ENCODE assay signal across 9 mouse cellular contexts in the genomic region with DNA sequence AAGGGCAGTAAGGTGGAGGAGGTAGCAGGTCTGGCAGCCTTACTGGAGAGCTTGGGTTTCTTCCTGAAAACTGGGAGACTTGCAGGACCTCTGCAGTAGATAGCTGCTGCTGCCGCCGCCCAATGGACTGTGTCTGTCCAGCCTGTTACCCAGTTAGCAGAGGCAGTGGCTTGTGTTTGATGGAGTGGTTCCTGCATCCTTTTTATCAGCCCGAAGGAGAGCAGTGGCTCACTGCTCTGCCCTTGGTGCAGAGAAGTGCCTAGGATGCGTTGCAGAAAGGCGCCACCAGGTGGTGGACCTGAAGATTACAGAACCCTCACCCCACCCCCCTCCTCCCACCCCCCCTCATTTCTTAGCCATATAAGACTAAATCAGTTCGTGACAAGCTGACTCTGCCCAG. TPM values are rescaled to one million over a fixed set of nuclear protein-coding genes. Genes with fewer than 3 reads are reported as not detected.
DNase-seq lines count a peak whose midpoint lies in the region; ATAC-seq and TF ChIP-seq lines count a peak whose summit lies in the region.
"Had no signal": no experiment of that assay in that cellular context is flagged by ENCODE, and none has a peak within 500 bp of the region (broad histone marks: within the 10 kb centered on the region; RNA-seq: fewer than 3 reads in every experiment).

No protein-coding gene starts in this region.

- WGBS in lung, postnatal 0 days: 18% methylated on average over 6 of the region's 6 CpGs
- 23% methylated on average over 6 of the region's 6 CpGs for WGBS in hindbrain, embryonic 14.5 days

- no peak for TF ChIP-seq EP300 in MEL (IDR thresholded peaks at IDR 0.05; ENCODE audit: low read depth in 1 of 2, low read length in 2 of 2)
- TF ChIP-seq EP300 in lung, postnatal 0 days (IDR thresholded peaks at IDR 0.05): no peak

- intact Hi-C loops in heart, postnatal 25 days (cut with DNase I): loop anchor here (1.0 to 5.0 kb wide), 2 partner anchors 28 to 33 kb away; a partner anchor contains a TSS

- TF ChIP-seq POLR2A in MEL (IDR thresholded peaks at IDR 0.05; ENCODE audit: control insufficient read depth in 1 of 2, insufficient read depth in 1 of 2, low read depth in 1 of 2, low read length in 2 of 2, poor library complexity in 1 of 2): no peak

- peak overlapping the region; percentile 92; the same call in 1 of the 2 replicates for H3K27ac ChIP-seq in layer of hippocampus, adult 2 months
- H3K27ac ChIP-seq in MEL (ENCODE audit: control insufficient read depth, low read depth, low read length): no peak overlapping the region
- no peak overlapping the region for H3K27ac ChIP-seq in lung, postnatal 0 days (ENCODE audit: low read length)
- H3K27ac ChIP-seq in hindbrain, embryonic 14.5 days: no peak overlapping the region
- H3K27ac ChIP-seq: embryonic facial prominence, embryonic 15.5 days had no signal

- peaks cover 23% of the 10 kb centered on the region for H3K79me2 ChIP-seq in MEL (ENCODE audit: control insufficient read depth, insufficient read depth, low read length, poor library complexity)

- TF ChIP-seq RAD21 in MEL (IDR thresholded peaks at IDR 0.05; ENCODE audit: low read depth, low read length): peak; percentile 62

- H3K4me3 ChIP-seq in layer of hippocampus, adult 2 months: no peak overlapping the region
- no peak overlapping the region for H3K4me3 ChIP-seq in MEL (ENCODE audit: control insufficient read depth in 1 of 2, insufficient read depth in 1 of 2, low read depth in 2 of 2, low read length in 2 of 2)
- no peak overlapping the region for H3K4me3 ChIP-seq in lung, postnatal 0 days (ENCODE audit: low read depth, low read length)
- no peak overlapping the region for H3K4me3 ChIP-seq in hindbrain, embryonic 14.5 days (replicated peaks; ENCODE audit: low read length)
- H3K4me3 ChIP-seq: embryonic facial prominence, embryonic 15.5 days had no signal

- TF ChIP-seq CTCF in layer of hippocampus, adult 2 months (conservative IDR thresholded peaks at IDR 0.05): peak; percentile 86
- TF ChIP-seq CTCF in MEL (IDR thresholded peaks at IDR 0.05 in 2 of 3, conservative IDR thresholded peaks at IDR 0.05 in 1 of 3; ENCODE audit: control insufficient read depth in 1 of 3, insufficient read depth in 1 of 3, low read depth in 2 of 3, low read length in 3 of 3, poor library complexity in 1 of 3, severe bottlenecking in 1 of 3): peak; percentile 30 to 80 (median 65); a peak in 4 of 6 replicates
- peak; percentile 76 for TF ChIP-seq CTCF in lung, postnatal 0 days (IDR thresholded peaks at IDR 0.05)

- no peaks in the 10 kb centered on the region for H3K27me3 ChIP-seq in MEL (ENCODE audit: control insufficient read depth in 1 of 2, insufficient read depth in 2 of 2, low read length in 2 of 2)
- H3K27me3 ChIP-seq in lung, postnatal 0 days (replicated peaks; ENCODE audit: insufficient read depth, low read length): no peaks in the 10 kb centered on the region
- no peaks in the 10 kb centered on the region for H3K27me3 ChIP-seq in hindbrain, embryonic 14.5 days (ENCODE audit: control insufficient read depth, insufficient read depth, low read length)
- H3K27me3 ChIP-seq: embryonic facial prominence, embryonic 15.5 days had no signal

- H3K36me3 ChIP-seq in MEL (ENCODE audit: control insufficient read depth in 1 of 2, insufficient read depth in 2 of 2, low read length in 2 of 2): peaks cover 4 to 22% of the 10 kb centered on the region in 2 experiments; a peak in 3 of 4 replicates
- H3K36me3 ChIP-seq in lung, postnatal 0 days (ENCODE audit: insufficient read depth, low read length): no peaks in the 10 kb centered on the region
- no peaks in the 10 kb centered on the region for H3K36me3 ChIP-seq in hindbrain, embryonic 14.5 days (replicated peaks; ENCODE audit: control insufficient read depth, insufficient read depth)
- H3K36me3 ChIP-seq: embryonic facial prominence, embryonic 15.5 days had no signal

- H3K4me1 ChIP-seq in MEL (ENCODE audit: control insufficient read depth in 1 of 2, insufficient read depth in 2 of 2, low read length in 2 of 2): peaks cover 9 to 17% of the 10 kb centered on the region in 2 experiments
- H3K4me1 ChIP-seq in lung, postnatal 0 days (ENCODE audit: insufficient read depth, low read depth, low read length): peaks cover 26% of the 10 kb centered on the region; the same call in 1 of the 2 replicates
- H3K4me1 ChIP-seq in hindbrain, embryonic 14.5 days (replicated peaks; ENCODE audit: control insufficient read depth, insufficient read depth, low read length): peaks cover 33% of the 10 kb centered on the region

- peak in 1 of 2 experiments; percentile 66 for DNase-seq in layer of hippocampus, adult 2 months (ENCODE audit: low spot score in 2 of 2)
- DNase-seq in layer of hippocampus, postnatal 36 days: no peak
- peak; percentile 69 for DNase-seq in MEL (ENCODE audit: low read depth, low spot score)
- peak; percentile 79 to 85 for DNase-seq in cerebellum, postnatal 10 days
- DNase-seq in heart, postnatal 25 days (ENCODE audit: low spot score): peak; percentile 37
- peak; percentile 75 for DNase-seq in lung, postnatal 0 days (ENCODE audit: low spot score)
- DNase-seq in spleen, postnatal 10 days (ENCODE audit: low spot score in 2 of 2): peak; percentile 41 to 77
- DNase-seq in hindbrain, embryonic 14.5 days (ENCODE audit: low spot score): no peak

- peak; percentile 7; the same call in 1 of the 2 replicates for ATAC-seq in lung, postnatal 0 days
- ATAC-seq in hindbrain, embryonic 14.5 days (ENCODE audit: low FRiP score): no peak

- no peak overlapping the region for H3K9ac ChIP-seq in MEL (ENCODE audit: control insufficient read depth, low read depth, low read length, poor library complexity, severe bottlenecking)
- no peak overlapping the region for H3K9ac ChIP-seq in lung, postnatal 0 days (replicated peaks; ENCODE audit: low read depth)
- H3K9ac ChIP-seq in hindbrain, embryonic 14.5 days: no peak overlapping the region
- H3K9ac ChIP-seq: embryonic facial prominence, embryonic 15.5 days had no signal

- no peaks in the 10 kb centered on the region for H3K9me3 ChIP-seq in MEL (replicated peaks; ENCODE audit: insufficient read depth, low read length)
- H3K9me3 ChIP-seq in lung, postnatal 0 days (ENCODE audit: low read length): no peaks in the 10 kb centered on the region
- H3K9me3 ChIP-seq in hindbrain, embryonic 14.5 days (ENCODE audit: control insufficient read depth, low read length): no peaks in the 10 kb centered on the region
- H3K9me3 ChIP-seq: embryonic facial prominence, embryonic 15.5 days had no signal

- no peak overlapping the region for H3K4me2 ChIP-seq in lung, postnatal 0 days (replicated peaks; ENCODE audit: low read depth, low read length)
- no peak overlapping the region for H3K4me2 ChIP-seq in hindbrain, embryonic 14.5 days (replicated peaks)
- H3K4me2 ChIP-seq: embryonic facial prominence, embryonic 15.5 days had no signal

TF ChIP-seq in MEL, 35 proteins besides CTCF, POLR2A, EP300 and RAD21 (continues in another document):
- TF ChIP-seq CHD1 (IDR thresholded peaks at IDR 0.05; ENCODE audit: low read depth, low read length): no peak

RNA-seq across cellular contexts. Expression of a gene that starts 10.2 kb away (rescaled TPM):
- 10 to 100 TPM; 24.8 to 26.6 TPM for total RNA-seq in layer of hippocampus, adult 2 months (2021)
- 10 to 100 TPM; 28.5 to 29.0 TPM for total RNA-seq in layer of hippocampus, postnatal 36 days (2021)
- 16.8 and 30.4 TPM in 2 replicates for total RNA-seq in MEL (2012; rRNA removed)
- polyA plus RNA-seq in MEL (2012; ENCODE audit: insufficient read depth in 1 of 2, insufficient read length in 2 of 2, low read depth in 1 of 2, low replicate concordance in 2 of 2, missing spikeins in 1 of 2): 100 to 1,000 TPM in 1 of 2 experiments, 10 to 100 TPM in 1; 79.4 to 270 TPM
- total RNA-seq in heart, postnatal 25 days (2021): 10 to 100 TPM; 37.6 to 38.7 TPM
- 26.7 and 30.6 TPM in 2 replicates for polyA plus RNA-seq in lung, postnatal 0 days (2015; fragmentation: Nextera tagmentation; extraction: Ambion mirVana)
- 24.2 and 25.2 TPM in 2 replicates for polyA plus RNA-seq in hindbrain, embryonic 14.5 days (2014; fragmentation: Nextera tagmentation; extraction: Ambion mirVana)

RNA-seq across cellular contexts. Expression of a gene that starts 17.5 kb away (rescaled TPM):
- 10 to 100 TPM; 13.4 to 13.8 TPM for total RNA-seq in layer of hippocampus, adult 2 months (2021)
- 10 to 100 TPM; 16.5 to 18.1 TPM for total RNA-seq in layer of hippocampus, postnatal 36 days (2021)
- 33.9 and 35.0 TPM in 2 replicates for total RNA-seq in MEL (2012; rRNA removed)
- polyA plus RNA-seq in MEL (2012; ENCODE audit: insufficient read depth in 1 of 2, insufficient read length in 2 of 2, low read depth in 1 of 2, low replicate concordance in 2 of 2, missing spikeins in 1 of 2): 10 to 100 TPM in 1 of 2 experiments, not detected in 1; 49.6 TPM
- 10 to 100 TPM; 10.7 to 12.1 TPM for total RNA-seq in heart, postnatal 25 days (2021)
- 62.2 and 64.1 TPM in 2 replicates for polyA plus RNA-seq in lung, postnatal 0 days (2015; fragmentation: Nextera tagmentation; extraction: Ambion mirVana)
- polyA plus RNA-seq in hindbrain, embryonic 14.5 days (2014; fragmentation: Nextera tagmentation; extraction: Ambion mirVana): 49.1 and 51.2 TPM in 2 replicates

RNA-seq across cellular contexts. Expression of a gene that starts 33.6 kb away (rescaled TPM):
- total RNA-seq in layer of hippocampus, adult 2 months (2021): 1 to 10 TPM; 3.3 to 3.6 TPM
- total RNA-seq in layer of hippocampus, postnatal 36 days (2021): 1 to 10 TPM; 1.6 to 2.1 TPM
- total RNA-seq in MEL (2012; rRNA removed): 9.3 and 9.6 TPM in 2 replicates
- 10 to 100 TPM in 1 of 2 experiments, not detected in 1; 12.2 TPM for polyA plus RNA-seq in MEL (2012; ENCODE audit: insufficient read depth in 1 of 2, insufficient read length in 2 of 2, low read depth in 1 of 2, low replicate concordance in 2 of 2, missing spikeins in 1 of 2)
- total RNA-seq in heart, postnatal 25 days (2021): 10 to 100 TPM; 15.2 to 17.6 TPM
- polyA plus RNA-seq in lung, postnatal 0 days (2015; fragmentation: Nextera tagmentation; extraction: Ambion mirVana): 151 TPM in 2 replicates
- polyA plus RNA-seq in hindbrain, embryonic 14.5 days (2014; fragmentation: Nextera tagmentation; extraction: Ambion mirVana): 13.5 and 19.2 TPM in 2 replicates

RNA-seq across cellular contexts. Expression of a gene that starts 49.3 kb away (rescaled TPM):
- total RNA-seq in layer of hippocampus, adult 2 months (2021): under 1 TPM; 0.59 to 0.81 TPM
- total RNA-seq in layer of hippocampus, postnatal 36 days (2021): under 1 TPM; 0.80 to 0.86 TPM
- total RNA-seq in MEL (2012; rRNA removed): 0.31 and 0.56 TPM in 2 replicates
- polyA plus RNA-seq in MEL (2012; ENCODE audit: insufficient read depth in 1 of 2, insufficient read length in 2 of 2, low read depth in 1 of 2, low replicate concordance in 2 of 2, missing spikeins in 1 of 2): 1 to 10 TPM in 1 of 2 experiments, not detected in 1; 1.3 TPM
- total RNA-seq in heart, postnatal 25 days (2021): 1 to 10 TPM; 1.9 to 3.1 TPM
- 23.3 and 30.7 TPM in 2 replicates for polyA plus RNA-seq in lung, postnatal 0 days (2015; fragmentation: Nextera tagmentation; extraction: Ambion mirVana)
- polyA plus RNA-seq in hindbrain, embryonic 14.5 days (2014; fragmentation: Nextera tagmentation; extraction: Ambion mirVana): 1.1 TPM in 2 replicates

RNA-seq across cellular contexts. Expression of a gene that starts 55.6 kb away (rescaled TPM):
- 10 to 100 TPM; 41.1 to 44.5 TPM for total RNA-seq in layer of hippocampus, adult 2 months (2021)
- 10 to 100 TPM; 42.1 to 48.0 TPM for total RNA-seq in layer of hippocampus, postnatal 36 days (2021)
- total RNA-seq in MEL (2012; rRNA removed): 4.2 and 5.7 TPM in 2 replicates
- polyA plus RNA-seq in MEL (2012; ENCODE audit: insufficient read depth in 1 of 2, insufficient read length in 2 of 2, low read depth in 1 of 2, low replicate concordance in 2 of 2, missing spikeins in 1 of 2): 1 to 10 TPM in 1 of 2 experiments, not detected in 1; 7.6 TPM
- total RNA-seq in heart, postnatal 25 days (2021): 1 to 10 TPM; 1.1 to 1.7 TPM
- polyA plus RNA-seq in lung, postnatal 0 days (2015; fragmentation: Nextera tagmentation; extraction: Ambion mirVana): 11.8 and 12.3 TPM in 2 replicates
- 39.5 and 40.7 TPM in 2 replicates for polyA plus RNA-seq in hindbrain, embryonic 14.5 days (2014; fragmentation: Nextera tagmentation; extraction: Ambion mirVana)

Comparison
In these comparisons a context has a peak if more than half of its experiments do, and no peak if none do; other contexts are left out.
1. DNase-seq: peak in MEL (single experiment), cerebellum, postnatal 10 days (2 of 2), heart, postnatal 25 days (single experiment), lung, postnatal 0 days (single experiment) and spleen, postnatal 10 days (2 of 2); none in layer of hippocampus, postnatal 36 days (0 of 2) and hindbrain, embryonic 14.5 days (single experiment).
2. Peak in every context shown above with its lines, with median percentiles within 50 percentile points of each other: CTCF ChIP-seq.